Mouse (Mus musculus) stomach, embryonic 14.5 days (tissue): ENCODE measurements around the gene Umodl1. TPM values are rescaled to one million over a fixed set of nuclear protein-coding genes. Genes with fewer than 3 reads are reported as not detected.

Source experiments
- ATAC-seq: fragments of 200-750 bp; cut with Nextera tagmentation; 2 replicates; pipeline ENCODE4 v1.8.0; 2017; ENCODE audit warnings: low read depth, moderate TSS enrichment; ENCODE audit not compliant: insufficient number of reproducible peaks, insufficient read depth, low FRiP score
- H3K27ac ChIP-seq: fragments of 300-500 bp; sonication (generic); 2 replicates; pipeline ENCODE4 v1.5.1; 2014; ENCODE audit warnings: mild to moderate bottlenecking, low read length, moderate library complexity, mixed read lengths
- H3K27me3 ChIP-seq: fragments of 300-500 bp; sonication (generic); 2 replicates; pipeline ENCODE4 v1.6.1; 2014; ENCODE audit warnings: low read length, control low read depth, mixed read lengths; ENCODE audit not compliant: control insufficient read depth, insufficient read depth
- H3K36me3 ChIP-seq: fragments of 300-500 bp; sonication (generic); 2 replicates; pipeline ENCODE4 v1.6.1; 2014; ENCODE audit warnings: mild to moderate bottlenecking, control low read depth, low read length, moderate library complexity, mixed read lengths; ENCODE audit not compliant: control insufficient read depth, insufficient read depth
- H3K4me1 ChIP-seq: fragments of 300-500 bp; sonication (generic); 2 replicates; pipeline ENCODE4 v1.6.1; 2014; ENCODE audit warnings: low read length, control low read depth, mixed read lengths; ENCODE audit not compliant: control insufficient read depth, insufficient read depth
- H3K4me2 ChIP-seq: fragments of 300-500 bp; sonication (generic); replicated peaks from 2 replicates; pipeline ENCODE4 v1.6.1; 2014; ENCODE audit warnings: low read depth, low read length, control low read depth
- H3K4me3 ChIP-seq: fragments of 300-500 bp; sonication (generic); 2 replicates; pipeline ENCODE4 v1.5.1; 2014; ENCODE audit warnings: low read depth, low read length, control low read depth
- H3K9ac ChIP-seq: fragments of 300-500 bp; sonication (generic); replicated peaks from 2 replicates; pipeline ENCODE4 v1.6.1; 2014; ENCODE audit warnings: low read depth, mild to moderate bottlenecking, control low read depth, low read length, moderate library complexity, mixed read lengths
- H3K9me3 ChIP-seq: fragments of 300-500 bp; sonication (generic); 2 replicates; pipeline ENCODE4 v1.6.1; 2016; ENCODE audit warnings: low read depth, low read length, control low read depth; ENCODE audit not compliant: control insufficient read depth
- WGBS: fragments of 180-500 bp; shearing (Covaris S2); extraction: QIAGEN DNeasy Blood & Tissue Kit; methylation state at CpG from one replicate; pipeline ENCODE4 v1.1.7; 2014; 5-methylcytosine and 5-hydroxymethylcytosine counted together
- microRNA-seq: library from miRNA; unstranded; fragments of <30 nt; microRNA quantifications from one replicate; pipeline ENCODE4, GENCODE M21; 2016
- polyA plus RNA-seq: library from polyadenylated mRNA; unstranded; fragments of >200 nt; fragmentation: Nextera tagmentation; extraction: Ambion mirVana; gene quantifications from 2 replicates; pipeline ENCODE4 v1.2.1, GENCODE M21; 2014

The Umodl1 gene
- polyA plus RNA-seq, 1 experiment from 2014 or later = not detected

GRCm38 (mm10) chr17:31058745-31059085, 104.3 kb downstream of the Umodl1 start:
- Histone ChIP-seq H3K9ac (no peak overlapping the region), H3K27me3 (peaks cover 18% of the 10 kb centered on the region; the same call in 1 of the 2 replicates), H3K9me3 (no peaks in the 10 kb centered on the region; the same call in 1 of the 2 replicates), H3K27ac (no peak overlapping the region), H3K4me1 (peaks cover 10% of the 10 kb centered on the region), H3K4me2 (peak overlapping the region; percentile 82), H3K4me3 (peak overlapping the region; percentile 42; the same call in 1 of the 2 replicates), H3K36me3 (no peaks in the 10 kb centered on the region)
- 2% methylated on average over 13 of the region's 13 CpGs for WGBS
- no peak for ATAC-seq

GRCm38 (mm10) chr17:31060196-31060587, 105.8 kb downstream of the Umodl1 start:
- H3K9ac ChIP-seq = no peak overlapping the region
- H3K27me3 ChIP-seq = peaks cover 18% of the 10 kb centered on the region; the same call in 1 of the 2 replicates
- peak overlapping the region; percentile 3; the same call in 1 of the 2 replicates for H3K27ac ChIP-seq
- no peaks in the 10 kb centered on the region for H3K36me3 ChIP-seq
- no peak for ATAC-seq
- peaks cover 10% of the 10 kb centered on the region for H3K4me1 ChIP-seq
- no peaks in the 10 kb centered on the region for H3K9me3 ChIP-seq
- H3K4me3 ChIP-seq = no peak overlapping the region
- no peak overlapping the region for H3K4me2 ChIP-seq
- 41% methylated on average over 4 of the region's 4 CpGs for WGBS

Small RNAs within 50 kb of the gene (microRNA-seq; reads per million reads assigned to microRNA genes)
- not detected for gene Gm24026

Other genes with a start within 250 kb of the Umodl1 start
- gene Glp1r, start 52.8 kb upstream of the Umodl1 start, polyA plus RNA-seq = 0.14 and 0.23 TPM in 2 replicates
- gene Abcg1, start 103.0 kb downstream of the Umodl1 start, polyA plus RNA-seq = 5.9 and 6.6 TPM in 2 replicates
- 21.9 and 22.6 TPM in 2 replicates for gene Tff3, start 175.0 kb downstream of the Umodl1 start, polyA plus RNA-seq
- gene Tff2, start 189.6 kb downstream of the Umodl1 start, polyA plus RNA-seq = 17.7 and 18.5 TPM in 2 replicates
- gene Tff1, start 210.6 kb downstream of the Umodl1 start, polyA plus RNA-seq = 83.1 and 87.0 TPM in 2 replicates
- gene Tmprss3, start 244.3 kb downstream of the Umodl1 start, polyA plus RNA-seq = 0.34 and 0.43 TPM in 2 replicates